Mouse (Mus musculus) bone marrow, adult 2 months (tissue): ENCODE data around the gene Samd5.

Experiments
- CTCF ChIP-seq: fragments of 200-500 bp; IDR thresholded peaks from 2 replicates; pipeline ENCODE4 v1.5.1; 2011; ENCODE audit warnings: low read length, control low read depth; ENCODE audit not compliant: control insufficient read depth, insufficient read depth
- POLR2A ChIP-seq: fragments of 200-500 bp; IDR thresholded peaks from 2 replicates; pipeline ENCODE4 v1.6.1; 2011; ENCODE audit warnings: low read depth, mild to moderate bottlenecking, control low read depth, low read length, borderline replicate concordance; ENCODE audit not compliant: control insufficient read depth

DNA sequence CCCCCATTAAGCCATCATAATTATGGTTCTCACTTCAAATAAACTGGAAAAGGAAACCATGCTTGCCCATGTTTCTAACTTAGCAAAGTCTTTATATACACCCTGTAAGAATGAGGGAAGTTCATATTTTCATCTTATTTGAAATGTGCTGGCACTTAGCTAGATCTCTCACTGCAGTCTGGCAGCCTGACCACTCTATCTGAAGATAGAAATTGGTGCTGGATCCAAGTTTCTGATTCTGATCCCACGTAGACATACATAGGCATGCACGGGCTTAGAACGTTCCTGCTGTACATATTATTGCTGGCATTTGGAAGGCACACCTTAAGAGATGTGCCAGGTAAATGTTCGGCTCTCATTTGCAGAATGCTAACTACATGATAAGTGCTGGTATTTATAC, 72.6 kb downstream of the Samd5 start:
- TF ChIP-seq CTCF (no peak), POLR2A (no peak)
